Mouse (Mus musculus) G1E (cell line): ENCODE results near the gene Fggy. TPM values are rescaled to one million over a fixed set of nuclear protein-coding genes. Genes with fewer than 3 reads are reported as not detected.

Source experiments
- ATAC-seq: 2 replicates; pipeline ENCODE4 v1.8.0; 2016; ENCODE audit warnings: mild to moderate bottlenecking; ENCODE audit not compliant: insufficient number of reproducible peaks, poor library complexity, low FRiP score, severe bottlenecking; ENCODE audit errors: extremely low read depth
- DNase-seq: peaks from one replicate; pipeline ENCODE4 v3.0.0; 2012; ENCODE audit warnings: low spot score
- H3K27me3 ChIP-seq: 2 replicates; pipeline ENCODE4 v1.6.1; 2012; ENCODE audit warnings: mild to moderate bottlenecking, low read length, inconsistent platforms; ENCODE audit not compliant: insufficient read depth
- H3K36me3 ChIP-seq: replicated peaks from 2 replicates; pipeline ENCODE3; 2012; ENCODE audit warnings: mild to moderate bottlenecking, inconsistent platforms
- H3K4me1 ChIP-seq: 2 replicates; pipeline ENCODE4 v1.6.1; 2012; ENCODE audit warnings: low read depth, low read length, inconsistent platforms, mixed read lengths; ENCODE audit not compliant: insufficient read depth
- H3K4me3 ChIP-seq: 2 replicates; pipeline ENCODE4 v1.5.1; 2012; ENCODE audit warnings: low read depth, mild to moderate bottlenecking, inconsistent platforms, low read length, moderate library complexity, mixed read lengths
- H3K9me3 ChIP-seq: replicated peaks from 2 replicates; pipeline ENCODE4 v1.6.1; 2012; ENCODE audit warnings: inconsistent platforms
- CTCF ChIP-seq: IDR thresholded peaks from 2 replicates; pipeline ENCODE4 v1.5.1; 2012; ENCODE audit warnings: low read depth, low read length, inconsistent platforms, mixed read lengths
- GATA1 ChIP-seq: IDR thresholded peaks from 2 replicates; pipeline ENCODE4 v1.6.1; 2012; ENCODE audit warnings: borderline replicate concordance, low read length, inconsistent platforms, mixed read lengths
- GATA2 ChIP-seq: IDR thresholded peaks from 2 replicates; pipeline ENCODE4 v1.6.1; 2012; ENCODE audit warnings: low read depth, low read length, inconsistent platforms, borderline replicate concordance
- POLR2AphosphoS5 ChIP-seq: IDR thresholded peaks from 2 replicates; pipeline ENCODE4 v1.6.1; 2012; ENCODE audit warnings: low read depth, low read length, inconsistent platforms; ENCODE audit not compliant: insufficient replicate concordance
- TAL1 ChIP-seq: conservative IDR thresholded peaks from 2 replicates; pipeline ENCODE4 v1.6.1; 2012; ENCODE audit warnings: low read depth, low read length, inconsistent platforms, mixed read lengths
- polyA plus RNA-seq: library from polyadenylated mRNA; stranded (reverse); fragments of >175 nt; gene quantifications from 2 replicates; pipeline ENCODE4 v1.2.3, GENCODE M21; 2012
- total RNA-seq, 2 experiments: library from RNA; stranded (forward) in 1 of 2; stranded (reverse) in 1 of 2; fragments of 200-1000 nt in 1 of 2; fragments of >200 nt in 1 of 2; fragmentation: Nextera tagmentation in 1 of 2; gene quantifications; 2 replicates each; pipeline ENCODE4 v1.2.3; 2014 to 2017

Fggy gene
- total and polyA plus RNA-seq, 3 experiments = not detected

DNA sequence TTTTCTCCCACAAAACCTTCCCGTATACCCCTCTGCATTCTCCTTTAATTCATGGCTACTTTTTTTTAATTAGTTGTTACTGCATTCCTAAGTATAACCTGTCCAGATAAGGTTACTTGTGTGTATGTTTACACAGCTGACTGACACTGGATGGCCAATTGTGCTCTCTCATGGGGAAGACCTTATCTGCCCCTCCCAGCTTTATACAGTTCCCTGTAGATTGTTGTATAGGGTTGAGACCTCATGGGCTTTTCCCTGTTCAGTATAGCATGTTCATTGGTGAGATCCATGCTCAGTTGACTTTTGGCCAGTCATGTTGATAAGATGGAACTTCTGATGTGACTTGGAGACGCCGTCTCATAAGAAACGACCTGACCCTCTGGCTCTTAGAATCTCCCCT, 363.1 kb downstream of the Fggy start:
- ATAC-seq (no peak), DNase-seq (no peak)
- peaks cover 3% of the 10 kb centered on the region; the same call in 1 of the 2 replicates for H3K9me3 ChIP-seq
- no peak overlapping the region for H3K4me3 ChIP-seq
- H3K36me3 ChIP-seq = no peaks in the 10 kb centered on the region
- TF ChIP-seq GATA2 (no peak), CTCF (no peak), TAL1 (no peak), GATA1 (no peak), POLR2AphosphoS5 (no peak)
- no peaks in the 10 kb centered on the region for H3K4me1 ChIP-seq
- H3K27me3 ChIP-seq = no peaks in the 10 kb centered on the region

DNA sequence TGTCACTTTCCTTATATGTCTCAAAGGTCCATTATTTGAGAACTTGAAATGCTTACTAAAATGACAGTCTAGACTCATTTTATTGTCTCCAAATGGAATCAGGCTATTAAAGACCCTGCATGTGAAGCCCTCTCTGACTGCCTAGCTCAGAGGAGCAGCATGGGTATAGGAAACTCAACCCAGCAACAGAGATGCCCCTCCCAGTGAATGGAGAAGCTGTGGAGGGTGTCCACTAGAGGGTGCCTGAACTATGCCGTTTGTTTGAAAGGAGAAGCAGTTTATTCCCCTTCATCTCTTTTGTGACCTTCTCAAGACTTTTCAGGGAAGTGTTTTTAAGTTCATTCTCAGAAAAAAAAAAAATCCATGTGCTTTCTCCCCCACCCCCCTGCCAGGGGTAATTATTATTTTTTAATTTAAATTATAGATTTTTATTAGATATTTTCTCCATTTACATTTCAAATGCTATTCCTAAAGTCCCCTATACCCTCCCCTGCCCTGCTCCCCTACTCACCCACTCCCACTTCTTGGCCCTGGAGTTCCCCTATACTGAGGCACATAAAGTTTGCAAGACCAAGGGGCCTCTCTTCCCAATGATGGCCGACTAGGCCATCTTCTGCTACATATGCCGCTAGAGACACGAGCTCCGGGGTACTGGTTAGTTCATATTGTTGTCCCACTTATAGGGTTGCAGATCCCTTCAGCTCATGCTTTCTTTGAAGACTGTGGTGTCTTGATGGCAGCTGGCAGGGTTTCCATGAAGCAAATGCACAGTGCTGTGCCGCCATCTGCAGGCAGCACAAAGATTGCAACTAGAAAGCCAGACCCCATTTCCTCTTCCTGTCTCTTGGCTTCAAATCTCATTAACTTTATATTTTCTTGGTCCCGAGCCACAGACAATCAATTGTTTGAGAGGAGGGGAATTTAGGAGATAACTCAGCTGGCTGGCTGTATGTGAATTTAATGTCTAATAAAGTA, 367.2 kb downstream of the Fggy start:
- H3K36me3 ChIP-seq = no peaks in the 10 kb centered on the region
- ATAC-seq (no peak), DNase-seq (no peak)
- no peaks in the 10 kb centered on the region for H3K27me3 ChIP-seq
- no peak overlapping the region for H3K4me3 ChIP-seq
- TF ChIP-seq POLR2AphosphoS5 (no peak), GATA2 (no peak)
- no peaks in the 10 kb centered on the region for H3K4me1 ChIP-seq
- no peaks in the 10 kb centered on the region for H3K9me3 ChIP-seq

DNA sequence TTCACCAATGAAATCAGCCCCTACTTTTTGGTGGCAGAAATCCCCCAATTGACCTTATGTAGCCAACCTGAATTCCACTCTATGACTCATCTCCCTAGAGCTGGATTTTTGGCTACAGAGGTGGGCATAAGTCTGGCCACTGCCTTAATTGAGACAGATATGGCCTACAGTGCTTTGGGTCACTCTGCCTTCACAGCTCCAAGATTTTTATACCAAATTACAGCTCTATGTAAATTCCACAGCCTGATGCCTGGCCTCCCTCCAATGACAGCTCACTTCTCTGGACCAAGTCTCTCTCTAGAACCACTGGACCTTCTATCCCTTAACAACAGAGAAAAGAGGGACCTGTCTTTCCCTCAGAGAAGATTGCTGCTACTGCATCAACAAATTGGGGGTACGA, 371.5 kb downstream of the Fggy start:
- no peak for TF ChIP-seq GATA2
- TF ChIP-seq POLR2AphosphoS5 = no peak
- no peak for TF ChIP-seq GATA1
- TF ChIP-seq TAL1 = no peak
- no peak for TF ChIP-seq CTCF
- Histone ChIP-seq H3K4me3 (no peak overlapping the region), H3K4me1 (no peaks in the 10 kb centered on the region), H3K27me3 (no peaks in the 10 kb centered on the region), H3K9me3 (no peaks in the 10 kb centered on the region), H3K36me3 (no peaks in the 10 kb centered on the region)
- ATAC-seq = no peak
- DNase-seq = no peak

DNA sequence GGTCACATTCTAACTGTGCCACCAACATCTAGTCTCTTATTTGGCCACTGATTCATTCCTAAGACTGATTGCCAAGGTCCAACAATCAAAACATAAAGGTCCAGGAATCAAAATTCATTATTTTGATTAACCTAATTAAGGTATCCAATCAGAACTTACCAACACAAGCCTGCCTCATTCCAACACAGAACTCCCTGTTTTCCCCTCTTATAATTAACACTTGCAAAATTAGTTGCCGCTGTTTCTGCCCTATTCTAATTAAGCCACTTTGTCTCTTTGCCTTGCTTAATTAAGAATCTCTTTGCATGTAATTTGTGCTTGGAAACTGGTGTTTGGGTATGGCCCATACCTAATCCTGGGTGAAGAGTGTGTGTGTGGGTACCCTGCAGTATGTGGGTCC, 372.6 kb downstream of the Fggy start:
- TF ChIP-seq GATA2 = no peak

DNA sequence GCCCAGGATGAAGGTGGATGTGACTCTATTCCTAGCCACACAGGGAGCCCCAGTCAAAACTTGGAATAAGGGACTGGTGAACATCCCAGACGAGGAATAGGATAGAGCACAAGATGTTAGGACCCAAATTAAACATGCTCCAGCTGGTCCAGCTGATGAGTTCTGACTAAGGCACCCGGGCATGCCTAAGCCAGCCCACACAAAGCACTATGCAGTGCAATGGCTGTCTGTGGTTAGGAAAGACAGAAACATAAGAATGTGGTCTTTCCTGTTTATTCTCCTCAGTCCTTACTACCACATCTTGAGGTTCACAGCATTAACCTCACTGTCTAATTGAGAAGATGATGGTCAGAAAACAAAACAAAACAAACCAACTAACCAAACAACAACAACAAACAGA, 374.0 kb downstream of the Fggy start:
- no peaks in the 10 kb centered on the region for H3K4me1 ChIP-seq
- H3K36me3 ChIP-seq = no peaks in the 10 kb centered on the region
- TF ChIP-seq POLR2AphosphoS5 (no peak), GATA1 (no peak), TAL1 (no peak), GATA2 (no peak), CTCF (no peak)
- H3K4me3 ChIP-seq = no peak overlapping the region
- ATAC-seq (no peak), DNase-seq (no peak)
- H3K9me3 ChIP-seq = no peaks in the 10 kb centered on the region
- H3K27me3 ChIP-seq = no peaks in the 10 kb centered on the region

More for the DNA sequence above, 372.6 kb downstream of the Fggy start:
- DNase-seq (no peak), ATAC-seq (no peak)
- Histone ChIP-seq H3K36me3 (no peaks in the 10 kb centered on the region), H3K9me3 (no peaks in the 10 kb centered on the region), H3K27me3 (no peaks in the 10 kb centered on the region), H3K4me3 (no peak overlapping the region), H3K4me1 (no peaks in the 10 kb centered on the region)

DNA sequence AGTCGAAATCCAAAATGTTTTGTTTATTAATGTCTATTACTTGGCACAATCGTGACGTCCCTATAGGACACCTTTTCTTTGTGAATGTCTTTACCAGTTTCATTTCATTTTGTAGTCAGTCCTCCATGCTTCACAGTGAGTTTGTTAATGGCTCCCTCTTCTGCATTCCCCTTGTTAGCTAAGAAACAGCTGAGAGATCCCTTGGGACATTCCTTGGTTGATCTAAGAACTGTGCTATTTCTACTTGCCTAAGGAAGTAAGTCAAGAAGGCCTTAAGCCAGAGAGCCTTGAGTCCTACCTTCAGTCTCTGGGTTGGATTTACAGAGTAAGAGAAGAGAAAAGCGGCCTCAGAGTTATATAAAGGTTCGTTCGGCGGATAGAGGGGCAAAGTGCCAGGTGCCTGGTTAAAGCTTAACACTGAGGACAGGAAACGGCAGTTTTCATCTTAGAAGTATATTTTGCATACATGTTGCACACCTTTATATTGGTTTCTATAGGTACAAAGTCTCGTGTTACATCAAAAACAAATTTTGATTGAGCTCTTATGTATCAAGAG, 376.6 kb downstream of the Fggy start:
- no peaks in the 10 kb centered on the region for H3K36me3 ChIP-seq
- TF ChIP-seq POLR2AphosphoS5 (no peak), GATA1 (no peak), TAL1 (no peak), CTCF (no peak), GATA2 (no peak)
- no peak for ATAC-seq
- no peaks in the 10 kb centered on the region for H3K27me3 ChIP-seq
- no peak for DNase-seq
- no peaks in the 10 kb centered on the region for H3K4me1 ChIP-seq
- H3K4me3 ChIP-seq = no peak overlapping the region
- no peaks in the 10 kb centered on the region for H3K9me3 ChIP-seq
